Mouse (Mus musculus): ENCODE measurements around the gene Limk1. TPM values are rescaled to one million over a fixed set of nuclear protein-coding genes. Genes with fewer than 3 reads are reported as not detected.
A peak's percentile ranks its signal among the peaks of the same experiment; 100 is the strongest.

Limk1 gene
- polyA plus RNA-seq, 1 experiment from 2014 or later: 19.0 TPM

GRCm38 (mm10) chr5:134683813-134684212, 4.6 kb downstream of the Limk1 start:
- H3K4me2 ChIP-seq (ENCODE audit: low read length): no peak overlapping the region
- no peaks in the 10 kb centered on the region for H3K9me3 ChIP-seq (ENCODE audit: control insufficient read depth, low read length)
- WGBS: 56% methylated on average over 2 of the region's 2 CpGs
- peaks cover 17% of the 10 kb centered on the region for H3K36me3 ChIP-seq (ENCODE audit: control insufficient read depth, insufficient read depth)
- H3K4me1 ChIP-seq (replicated peaks; ENCODE audit: control insufficient read depth, insufficient read depth, low read length): peaks cover 11% of the 10 kb centered on the region
- no peak for ATAC-seq
- H3K4me3 ChIP-seq (replicated peaks; ENCODE audit: low read length): no peak overlapping the region
- H3K27me3 ChIP-seq (replicated peaks; ENCODE audit: control insufficient read depth, insufficient read depth, low read length): no peaks in the 10 kb centered on the region
- no peak overlapping the region for H3K9ac ChIP-seq (replicated peaks; ENCODE audit: low read depth, low read length)
- H3K27ac ChIP-seq (ENCODE audit: low read length): no peak overlapping the region

- no peaks in the 10 kb centered on the region for H3K9me3 ChIP-seq (ENCODE audit: control insufficient read depth, low read length)
- H3K4me3 ChIP-seq (replicated peaks; ENCODE audit: low read length): no peak overlapping the region
- H3K9ac ChIP-seq (replicated peaks; ENCODE audit: low read depth, low read length): no peak overlapping the region
- no peak overlapping the region for H3K27ac ChIP-seq (ENCODE audit: low read length)
- no peak for ATAC-seq
- no peaks in the 10 kb centered on the region for H3K27me3 ChIP-seq (replicated peaks; ENCODE audit: control insufficient read depth, insufficient read depth, low read length)
- H3K4me2 ChIP-seq (ENCODE audit: low read length): no peak overlapping the region
- H3K4me1 ChIP-seq (replicated peaks; ENCODE audit: control insufficient read depth, insufficient read depth, low read length): peaks cover 16% of the 10 kb centered on the region
- peaks cover 9% of the 10 kb centered on the region; the same call in 1 of the 2 replicates for H3K36me3 ChIP-seq (ENCODE audit: control insufficient read depth, insufficient read depth)
- 86% methylated on average over 12 of the region's 12 CpGs for WGBS
Observed at GRCm38 (mm10) chr5:134680238-134680637, 8.2 kb downstream of the Limk1 start.

GRCm38 (mm10) chr5:134678827-134679546, 9.4 kb downstream of the Limk1 start:
- ATAC-seq: no peak
- no peak overlapping the region for H3K4me2 ChIP-seq (ENCODE audit: low read length)
- peaks cover 16% of the 10 kb centered on the region for H3K4me1 ChIP-seq (replicated peaks; ENCODE audit: control insufficient read depth, insufficient read depth, low read length)
- no peak overlapping the region for H3K27ac ChIP-seq (ENCODE audit: low read length)
- H3K36me3 ChIP-seq (ENCODE audit: control insufficient read depth, insufficient read depth): peaks cover 5% of the 10 kb centered on the region; the same call in 1 of the 2 replicates
- no peaks in the 10 kb centered on the region for H3K9me3 ChIP-seq (ENCODE audit: control insufficient read depth, low read length)
- no peak overlapping the region for H3K9ac ChIP-seq (replicated peaks; ENCODE audit: low read depth, low read length)
- WGBS: 75% methylated on average over 8 of the region's 8 CpGs
- no peak overlapping the region for H3K4me3 ChIP-seq (replicated peaks; ENCODE audit: low read length)
- H3K27me3 ChIP-seq (replicated peaks; ENCODE audit: control insufficient read depth, insufficient read depth, low read length): no peaks in the 10 kb centered on the region

GRCm38 (mm10) chr5:134678031-134678430, 10.4 kb downstream of the Limk1 start:
- WGBS: 76% methylated on average over 3 of the region's 3 CpGs
- ATAC-seq: no peak

GRCm38 (mm10) chr5:134677491-134677890, 10.9 kb downstream of the Limk1 start:
- Histone ChIP-seq H3K4me2 (ENCODE audit: low read length) (no peak overlapping the region), H3K27me3 (replicated peaks; ENCODE audit: control insufficient read depth, insufficient read depth, low read length) (no peaks in the 10 kb centered on the region), H3K36me3 (ENCODE audit: control insufficient read depth, insufficient read depth) (no peaks in the 10 kb centered on the region), H3K9me3 (ENCODE audit: control insufficient read depth, low read length) (no peaks in the 10 kb centered on the region), H3K4me3 (replicated peaks; ENCODE audit: low read length) (no peak overlapping the region), H3K4me1 (replicated peaks; ENCODE audit: control insufficient read depth, insufficient read depth, low read length) (peaks cover 16% of the 10 kb centered on the region), H3K9ac (replicated peaks; ENCODE audit: low read depth, low read length) (no peak overlapping the region), H3K27ac (ENCODE audit: low read length) (no peak overlapping the region)
- 90% methylated on average over 5 of the region's 5 CpGs for WGBS
- ATAC-seq: no peak

More at GRCm38 (mm10) chr5:134678031-134678430, 10.4 kb downstream of the Limk1 start:
- Histone ChIP-seq H3K4me2 (ENCODE audit: low read length) (no peak overlapping the region), H3K9me3 (ENCODE audit: control insufficient read depth, low read length) (no peaks in the 10 kb centered on the region), H3K4me3 (replicated peaks; ENCODE audit: low read length) (no peak overlapping the region), H3K27ac (ENCODE audit: low read length) (no peak overlapping the region), H3K4me1 (replicated peaks; ENCODE audit: control insufficient read depth, insufficient read depth, low read length) (peaks cover 16% of the 10 kb centered on the region), H3K9ac (replicated peaks; ENCODE audit: low read depth, low read length) (no peak overlapping the region), H3K36me3 (ENCODE audit: control insufficient read depth, insufficient read depth) (0 out of 2 replicates have a peak, but pooled peaks cover 1% of the 10 kb centered on the region), H3K27me3 (replicated peaks; ENCODE audit: control insufficient read depth, insufficient read depth, low read length) (no peaks in the 10 kb centered on the region)

GRCm38 (mm10) chr5:134675956-134676759, 12.2 kb downstream of the Limk1 start:
- 1% methylated on average over 14 of the region's 14 CpGs for WGBS
- peak; percentile 80 for ATAC-seq
- peak overlapping the region; percentile 30 for H3K4me3 ChIP-seq (replicated peaks; ENCODE audit: low read length)
- peak overlapping the region; percentile 43 for H3K9ac ChIP-seq (replicated peaks; ENCODE audit: low read depth, low read length)
- H3K36me3 ChIP-seq (ENCODE audit: control insufficient read depth, insufficient read depth): no peaks in the 10 kb centered on the region
- peak overlapping the region; percentile 44 for H3K4me2 ChIP-seq (ENCODE audit: low read length)
- no peaks in the 10 kb centered on the region for H3K9me3 ChIP-seq (ENCODE audit: control insufficient read depth, low read length)
- H3K27me3 ChIP-seq (replicated peaks; ENCODE audit: control insufficient read depth, insufficient read depth, low read length): no peaks in the 10 kb centered on the region
- peaks cover 16% of the 10 kb centered on the region for H3K4me1 ChIP-seq (replicated peaks; ENCODE audit: control insufficient read depth, insufficient read depth, low read length)
- peak overlapping the region; percentile 27 for H3K27ac ChIP-seq (ENCODE audit: low read length)

- Histone ChIP-seq H3K9me3 (ENCODE audit: control insufficient read depth, low read length) (no peaks in the 10 kb centered on the region), H3K36me3 (ENCODE audit: control insufficient read depth, insufficient read depth) (peaks cover 3% of the 10 kb centered on the region; the same call in 1 of the 2 replicates), H3K27ac (ENCODE audit: low read length) (no peak overlapping the region), H3K4me1 (replicated peaks; ENCODE audit: control insufficient read depth, insufficient read depth, low read length) (peaks cover 16% of the 10 kb centered on the region), H3K4me2 (ENCODE audit: low read length) (no peak overlapping the region), H3K4me3 (replicated peaks; ENCODE audit: low read length) (no peak overlapping the region), H3K9ac (replicated peaks; ENCODE audit: low read depth, low read length) (no peak overlapping the region), H3K27me3 (replicated peaks; ENCODE audit: control insufficient read depth, insufficient read depth, low read length) (no peaks in the 10 kb centered on the region)
- WGBS: 58% methylated on average over 5 of the region's 5 CpGs
- no peak for ATAC-seq
Observed at GRCm38 (mm10) chr5:134674977-134675376, 13.4 kb downstream of the Limk1 start.

GRCm38 (mm10) chr5:134672611-134673010, 15.8 kb downstream of the Limk1 start:
- WGBS: 89% methylated on average over 6 of the region's 6 CpGs
- H3K36me3 ChIP-seq (ENCODE audit: control insufficient read depth, insufficient read depth): peaks cover 11% of the 10 kb centered on the region
- H3K27me3 ChIP-seq (replicated peaks; ENCODE audit: control insufficient read depth, insufficient read depth, low read length): no peaks in the 10 kb centered on the region
- no peak for ATAC-seq
- H3K9ac ChIP-seq (replicated peaks; ENCODE audit: low read depth, low read length): no peak overlapping the region
- H3K4me1 ChIP-seq (replicated peaks; ENCODE audit: control insufficient read depth, insufficient read depth, low read length): peaks cover 16% of the 10 kb centered on the region
- no peak overlapping the region for H3K4me3 ChIP-seq (replicated peaks; ENCODE audit: low read length)
- no peak overlapping the region for H3K27ac ChIP-seq (ENCODE audit: low read length)
- no peak overlapping the region for H3K4me2 ChIP-seq (ENCODE audit: low read length)
- H3K9me3 ChIP-seq (ENCODE audit: control insufficient read depth, low read length): no peaks in the 10 kb centered on the region

- Histone ChIP-seq H3K4me2 (ENCODE audit: low read length) (no peak overlapping the region), H3K9me3 (ENCODE audit: control insufficient read depth, low read length) (no peaks in the 10 kb centered on the region), H3K27ac (ENCODE audit: low read length) (no peak overlapping the region), H3K27me3 (replicated peaks; ENCODE audit: control insufficient read depth, insufficient read depth, low read length) (no peaks in the 10 kb centered on the region), H3K4me3 (replicated peaks; ENCODE audit: low read length) (no peak overlapping the region), H3K4me1 (replicated peaks; ENCODE audit: control insufficient read depth, insufficient read depth, low read length) (peaks cover 16% of the 10 kb centered on the region), H3K9ac (replicated peaks; ENCODE audit: low read depth, low read length) (no peak overlapping the region), H3K36me3 (ENCODE audit: control insufficient read depth, insufficient read depth) (peaks cover 11% of the 10 kb centered on the region)
- 94% methylated on average over 1 of the region's 1 CpGs for WGBS
- ATAC-seq: no peak
Observed at GRCm38 (mm10) chr5:134672198-134672516, 16.2 kb downstream of the Limk1 start.
